Mouse (Mus musculus): ENCODE data around the gene Alkbh6. TPM values are rescaled to one million over a fixed set of nuclear protein-coding genes. Genes with fewer than 3 reads are reported as not detected.

Alkbh6 gene
- polyA plus RNA-seq, 1 experiment = 39.9 TPM

- TF ChIP-seq CTCF (IDR thresholded peaks at IDR 0.05; ENCODE audit: low read depth, low read length) = no peak
- no peak for TF ChIP-seq POLR2A (IDR thresholded peaks at IDR 0.05; ENCODE audit: borderline replicate concordance, low read depth, low read length)
- Histone ChIP-seq H3K4me1 (ENCODE audit: control insufficient read depth, insufficient read depth, low read length) (peaks cover 15% of the 10 kb centered on the region), H3K27ac (ENCODE audit: insufficient read depth, low read depth, low read length) (peak within 1 kb of the TSS; percentile 76), H3K4me3 (ENCODE audit: insufficient read depth, low read length) (peak within 1 kb of the TSS; percentile 64)
These were observed 15.3 kb downstream of the Alkbh6 start, which contains the start of gene Sdhaf1 for GRCm38 (mm10) chr7:30323795-30324194. Gene Sdhaf1 (minus strand): TSS chr7:30323895.

GRCm38 (mm10) chr7:30324300-30324944 lies 15.9 kb downstream of the Alkbh6 start:
- Histone ChIP-seq H3K4me1 (ENCODE audit: control insufficient read depth, insufficient read depth, low read length) (peaks cover 15% of the 10 kb centered on the region), H3K4me3 (ENCODE audit: insufficient read depth, low read length) (no peak overlapping the region), H3K27ac (ENCODE audit: insufficient read depth, low read depth, low read length) (no peak overlapping the region)
- TF ChIP-seq POLR2A (IDR thresholded peaks at IDR 0.05; ENCODE audit: borderline replicate concordance, low read depth, low read length) = no peak
- TF ChIP-seq CTCF (IDR thresholded peaks at IDR 0.05; ENCODE audit: low read depth, low read length) = no peak

DNA sequence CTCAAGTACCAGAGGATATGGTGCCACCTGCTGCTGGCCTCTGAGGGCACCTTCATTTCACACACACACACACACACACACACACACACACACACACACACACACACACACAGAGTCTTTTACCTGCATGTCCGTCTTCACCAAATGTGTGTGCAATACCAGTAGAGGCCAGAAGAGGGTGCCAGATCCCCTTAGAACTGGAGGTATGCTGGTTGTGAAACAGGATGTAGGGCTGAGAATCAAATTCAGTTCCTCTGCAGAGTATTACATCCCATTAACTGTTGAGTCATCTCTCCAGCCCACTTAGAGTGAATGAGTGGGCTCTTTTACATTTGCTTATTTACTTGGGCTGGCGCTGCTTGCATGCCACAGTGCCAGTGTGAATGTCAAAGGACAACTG lies 16.8 kb downstream of the Alkbh6 start:
- Histone ChIP-seq H3K4me1 (ENCODE audit: control insufficient read depth, insufficient read depth, low read length) (peaks cover 15% of the 10 kb centered on the region), H3K4me3 (ENCODE audit: insufficient read depth, low read length) (no peak overlapping the region), H3K27ac (ENCODE audit: insufficient read depth, low read depth, low read length) (no peak overlapping the region)
- TF ChIP-seq POLR2A (IDR thresholded peaks at IDR 0.05; ENCODE audit: borderline replicate concordance, low read depth, low read length) = no peak
- no peak for TF ChIP-seq CTCF (IDR thresholded peaks at IDR 0.05; ENCODE audit: low read depth, low read length)

- no peak for TF ChIP-seq POLR2A (IDR thresholded peaks at IDR 0.05; ENCODE audit: borderline replicate concordance, low read depth, low read length)
- no peak for TF ChIP-seq CTCF (IDR thresholded peaks at IDR 0.05; ENCODE audit: low read depth, low read length)
- H3K4me1 ChIP-seq (ENCODE audit: control insufficient read depth, insufficient read depth, low read length) = peaks cover 9% of the 10 kb centered on the region
- H3K4me3 ChIP-seq (ENCODE audit: insufficient read depth, low read length) = no peak overlapping the region
- no peak overlapping the region for H3K27ac ChIP-seq (ENCODE audit: insufficient read depth, low read depth, low read length)
These were observed 17.9 kb downstream of the Alkbh6 start for GRCm38 (mm10) chr7:30326427-30326826.

DNA sequence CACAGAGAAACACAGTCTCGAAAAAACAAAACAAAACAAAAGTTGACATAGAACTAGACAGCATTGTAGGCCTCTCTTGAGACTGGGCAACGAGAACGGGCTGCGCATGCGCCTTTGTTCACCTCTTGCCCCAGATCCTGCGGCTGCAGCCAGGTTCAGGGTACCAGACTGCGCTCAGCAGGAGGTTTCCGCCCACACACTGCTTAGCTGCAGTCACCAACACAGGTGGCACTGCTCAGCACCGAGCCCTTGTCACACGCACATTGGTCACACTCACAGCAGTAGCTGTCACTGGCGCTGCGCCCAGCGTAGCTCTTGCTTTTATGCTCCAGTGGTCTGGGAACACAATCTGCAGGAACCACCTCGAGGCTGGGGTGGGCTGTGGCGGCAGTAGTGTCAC lies 18.6 kb downstream of the Alkbh6 start:
- Histone ChIP-seq H3K27ac (ENCODE audit: insufficient read depth, low read depth, low read length) (no peak overlapping the region), H3K4me3 (ENCODE audit: insufficient read depth, low read length) (no peak overlapping the region)
- TF ChIP-seq CTCF (IDR thresholded peaks at IDR 0.05; ENCODE audit: low read depth, low read length) = no peak
- TF ChIP-seq POLR2A (IDR thresholded peaks at IDR 0.05; ENCODE audit: borderline replicate concordance, low read depth, low read length) = no peak

DNA sequence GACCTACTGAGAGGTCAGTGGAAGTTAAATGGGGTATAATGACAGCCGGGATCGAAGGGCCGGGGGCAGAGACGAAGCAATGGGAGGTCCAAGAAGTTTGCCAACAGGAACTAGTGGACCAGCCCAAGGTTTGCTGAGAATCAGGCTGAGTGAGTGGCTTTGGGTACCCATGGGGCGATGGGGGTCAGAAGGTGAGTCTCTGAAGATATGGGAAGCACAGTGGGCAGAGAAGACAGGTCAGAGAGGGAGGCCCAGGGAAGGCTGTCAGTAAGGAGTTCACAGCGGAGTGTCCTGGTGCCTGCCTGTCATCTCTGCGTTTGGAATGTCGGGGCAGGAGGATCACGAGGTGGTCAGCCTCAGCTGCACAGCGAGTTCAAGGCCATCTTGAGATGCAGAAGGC lies 19.9 kb downstream of the Alkbh6 start:
- no peak for TF ChIP-seq CTCF (IDR thresholded peaks at IDR 0.05; ENCODE audit: low read depth, low read length)
- TF ChIP-seq POLR2A (IDR thresholded peaks at IDR 0.05; ENCODE audit: borderline replicate concordance, low read depth, low read length) = no peak
- Histone ChIP-seq H3K27ac (ENCODE audit: insufficient read depth, low read depth, low read length) (no peak overlapping the region), H3K4me3 (ENCODE audit: insufficient read depth, low read length) (no peak overlapping the region), H3K4me1 (ENCODE audit: control insufficient read depth, insufficient read depth, low read length) (peaks cover 9% of the 10 kb centered on the region)

More for the DNA sequence above, 18.6 kb downstream of the Alkbh6 start:
- H3K4me1 ChIP-seq (ENCODE audit: control insufficient read depth, insufficient read depth, low read length) = peaks cover 9% of the 10 kb centered on the region

DNA sequence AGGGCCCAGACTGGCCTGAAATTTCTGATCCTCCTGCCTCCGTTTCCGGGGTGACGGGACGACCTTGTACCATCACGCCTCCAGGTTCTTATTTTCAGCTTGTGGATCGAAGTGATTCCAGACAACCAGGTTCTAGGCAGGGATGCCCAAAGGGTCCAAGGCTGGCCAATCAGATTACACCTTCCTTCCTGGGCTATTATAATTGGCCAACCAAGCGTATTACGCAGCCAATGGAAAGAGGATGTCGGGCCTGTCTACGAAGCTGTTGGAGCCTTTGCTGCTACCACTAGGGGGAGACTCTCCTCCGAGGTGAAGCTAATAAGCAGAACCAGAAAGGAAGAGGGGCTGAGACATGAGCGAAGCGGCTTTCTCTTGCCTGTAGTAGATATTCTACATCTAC lies 23.4 kb downstream of the Alkbh6 start:
- TF ChIP-seq POLR2A (IDR thresholded peaks at IDR 0.05; ENCODE audit: borderline replicate concordance, low read depth, low read length) = no peak
- TF ChIP-seq CTCF (IDR thresholded peaks at IDR 0.05; ENCODE audit: low read depth, low read length) = peak; percentile 62
- Histone ChIP-seq H3K27ac (ENCODE audit: insufficient read depth, low read depth, low read length) (no peak overlapping the region), H3K4me1 (ENCODE audit: control insufficient read depth, insufficient read depth, low read length) (peaks cover 4% of the 10 kb centered on the region; the same call in 1 of the 2 replicates), H3K4me3 (ENCODE audit: insufficient read depth, low read length) (no peak overlapping the region)

DNA sequence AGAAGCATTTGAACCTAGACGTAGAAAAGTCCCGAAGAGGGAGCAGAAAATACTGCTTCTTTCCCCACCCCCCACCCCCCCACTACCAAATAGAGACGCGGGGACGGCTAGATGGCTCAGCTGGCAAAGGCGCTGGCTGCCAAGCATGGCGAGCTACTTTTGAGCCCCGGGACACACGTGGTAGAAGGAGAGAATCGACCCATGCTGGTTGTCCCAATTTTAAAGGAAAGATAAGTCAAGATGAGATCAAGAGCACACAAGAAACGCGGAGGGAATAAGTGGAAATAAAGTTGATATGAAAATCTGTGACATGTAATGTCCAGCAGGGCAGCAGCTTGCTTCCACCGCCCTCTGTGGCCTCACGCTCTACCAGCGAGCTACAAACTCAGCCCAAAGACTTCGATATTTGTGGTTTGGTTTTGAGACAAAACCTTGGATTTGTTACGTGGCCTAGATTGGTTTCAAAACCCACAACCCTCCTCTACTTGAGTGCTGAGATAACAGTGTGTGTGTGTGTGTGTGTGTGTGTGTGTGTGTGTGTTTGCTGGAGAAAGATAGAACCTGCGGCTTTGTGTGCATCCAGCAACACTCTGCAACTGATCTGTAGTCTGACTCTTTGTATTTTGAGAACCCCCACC lies 24.2 kb downstream of the Alkbh6 start:
- TF ChIP-seq POLR2A (IDR thresholded peaks at IDR 0.05; ENCODE audit: borderline replicate concordance, low read depth, low read length) (no peak), CTCF (IDR thresholded peaks at IDR 0.05; ENCODE audit: low read depth, low read length) (no peak)
- Histone ChIP-seq H3K27ac (ENCODE audit: insufficient read depth, low read depth, low read length) (no peak overlapping the region), H3K4me3 (ENCODE audit: insufficient read depth, low read length) (no peak overlapping the region), H3K4me1 (ENCODE audit: control insufficient read depth, insufficient read depth, low read length) (peaks cover 4% of the 10 kb centered on the region; the same call in 1 of the 2 replicates)

GRCm38 (mm10) chr7:30333436-30333835 lies 24.9 kb downstream of the Alkbh6 start:
- TF ChIP-seq CTCF (IDR thresholded peaks at IDR 0.05; ENCODE audit: low read depth, low read length) = no peak
- TF ChIP-seq POLR2A (IDR thresholded peaks at IDR 0.05; ENCODE audit: borderline replicate concordance, low read depth, low read length) = no peak
- peaks cover 4% of the 10 kb centered on the region; the same call in 1 of the 2 replicates for H3K4me1 ChIP-seq (ENCODE audit: control insufficient read depth, insufficient read depth, low read length)
- no peak overlapping the region for H3K27ac ChIP-seq (ENCODE audit: insufficient read depth, low read depth, low read length)
- no peak overlapping the region for H3K4me3 ChIP-seq (ENCODE audit: insufficient read depth, low read length)

GRCm38 (mm10) chr7:30334563-30334962 lies 26.0 kb downstream of the Alkbh6 start:
- no peak for TF ChIP-seq POLR2A (IDR thresholded peaks at IDR 0.05; ENCODE audit: borderline replicate concordance, low read depth, low read length)
- TF ChIP-seq CTCF (IDR thresholded peaks at IDR 0.05; ENCODE audit: low read depth, low read length) = no peak
- H3K4me1 ChIP-seq (ENCODE audit: control insufficient read depth, insufficient read depth, low read length) = peaks cover 4% of the 10 kb centered on the region; the same call in 1 of the 2 replicates
- H3K4me3 ChIP-seq (ENCODE audit: insufficient read depth, low read length) = no peak overlapping the region
- no peak overlapping the region for H3K27ac ChIP-seq (ENCODE audit: insufficient read depth, low read depth, low read length)

Data from bone marrow macrophage, adult 2 months (primary cell).